Mouse (Mus musculus) kidney, embryonic 15.5 days (tissue): ENCODE results near the gene Gpr22. TPM values are rescaled to one million over a fixed set of nuclear protein-coding genes. Genes with fewer than 3 reads are reported as not detected.

Experiments used
- polyA plus RNA-seq: library from polyadenylated mRNA; unstranded; fragments of >200 nt; fragmentation: Nextera tagmentation; extraction: Ambion mirVana; gene quantifications from 2 replicates; pipeline ENCODE4 v1.2.1, GENCODE M21; 2015

The Gpr22 gene
- polyA plus RNA-seq, 1 experiment from 2014 or later, result 1.3 TPM

Other genes with a start within 250 kb of the Gpr22 start
- 14.8 and 15.3 TPM in 2 replicates for gene Cbll1, start 214.3 kb downstream of the Gpr22 start, polyA plus RNA-seq
- gene Slc26a4, start 154.0 kb downstream of the Gpr22 start, polyA plus RNA-seq, result 0.77 and 0.99 TPM in 2 replicates
- 29.2 and 33.6 TPM in 2 replicates for gene Bcap29, start 79.3 kb downstream of the Gpr22 start, polyA plus RNA-seq
- 12.4 and 14.6 TPM in 2 replicates for gene Dus4l, start 59.1 kb downstream of the Gpr22 start, polyA plus RNA-seq
- gene Cog5, start 59.1 kb downstream of the Gpr22 start, polyA plus RNA-seq, result 27.9 and 29.1 TPM in 2 replicates
- 109 and 113 TPM in 2 replicates for gene Hbp1, start 236.6 kb upstream of the Gpr22 start, polyA plus RNA-seq